In the genomic region with DNA sequence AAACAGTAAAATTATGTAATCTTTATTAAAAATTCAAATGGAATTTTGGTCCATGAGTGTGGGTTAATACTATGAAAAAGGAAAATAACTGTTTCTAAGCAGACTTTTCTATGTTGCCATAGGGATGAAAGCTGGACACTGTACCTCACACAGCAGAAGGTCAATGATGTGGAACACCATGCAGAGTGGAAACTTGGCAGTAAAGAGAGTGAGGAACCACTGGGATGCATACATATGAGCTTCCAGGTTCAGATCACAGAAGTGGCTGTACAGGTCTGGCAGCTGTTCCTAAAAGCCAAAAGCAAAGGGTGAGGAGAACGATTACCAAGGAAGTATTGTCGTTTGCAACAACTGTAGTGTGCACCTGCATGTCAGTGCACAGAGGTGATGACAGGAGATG, we compare ENCODE assay signal across 26 mouse cellular contexts.
DNase-seq lines count a peak whose midpoint lies in the region; ATAC-seq lines count a peak whose summit lies in the region.
"Had no signal": no experiment of that assay in that cellular context is flagged by ENCODE, and none has a peak within 500 bp of the region (broad histone marks: within the 10 kb centered on the region; RNA-seq: fewer than 3 reads in every experiment).

No protein-coding gene starts in this region.

- H3K4me2 ChIP-seq in hindbrain, embryonic 13.5 days, result no peak overlapping the region
- no peak overlapping the region for H3K4me2 ChIP-seq in hindbrain, embryonic 12.5 days (replicated peaks)
- no peak overlapping the region for H3K4me2 ChIP-seq in kidney, embryonic 16.5 days (replicated peaks; ENCODE audit: low read depth, low read length)
- H3K4me2 ChIP-seq: heart, embryonic 11.5 days; kidney, embryonic 15.5 days; limb, embryonic 13.5 days; liver, embryonic 11.5 days; lung, embryonic 15.5 days; midbrain, embryonic 12.5 days had no signal

- no peak for DNase-seq in kidney, postnatal 4 days
- peak; percentile 30 for DNase-seq in A20 (ENCODE audit: low read depth, low spot score)
- peak; percentile 3 for DNase-seq in brain, embryonic 18.5 days (ENCODE audit: low read depth, low spot score)
- no peak for DNase-seq in cerebellum, adult 9-10 months
- DNase-seq in thymus, postnatal 10 days (ENCODE audit: low spot score in 2 of 2), result no peak
- DNase-seq: adrenal gland, postnatal 25 days; cerebellum, adult 2 months; cerebellum, postnatal 25 days; gastrocnemius, postnatal 25 days; heart, postnatal 4 days; thymus, adult 2 months; thymus, postnatal 4 days had no signal

- no peaks in the 10 kb centered on the region for H3K27me3 ChIP-seq in hindbrain, embryonic 13.5 days
- no peaks in the 10 kb centered on the region for H3K27me3 ChIP-seq in hindbrain, embryonic 12.5 days
- no peaks in the 10 kb centered on the region for H3K27me3 ChIP-seq in kidney, embryonic 16.5 days (ENCODE audit: insufficient read depth, low read length)
- H3K27me3 ChIP-seq: kidney, embryonic 15.5 days; limb, embryonic 13.5 days; lung, embryonic 15.5 days; megakaryocyte, embryonic 14.5 days; midbrain, embryonic 12.5 days had no signal

- peak; percentile 46; the same call in 1 of the 2 replicates for ATAC-seq in hindbrain, embryonic 13.5 days (ENCODE audit: low FRiP score)
- ATAC-seq in hindbrain, embryonic 12.5 days (ENCODE audit: low FRiP score), result no peak
- ATAC-seq in kidney, embryonic 16.5 days (ENCODE audit: low FRiP score, low TSS enrichment), result peak; percentile 65; the same call in 1 of the 2 replicates
- ATAC-seq: CD4-positive, CD25-positive, alpha-beta regulatory T cell, adult 4 months; forebrain, embryonic 14.5 days had no signal

- no peak overlapping the region for H3K4me3 ChIP-seq in hindbrain, embryonic 13.5 days
- no peak overlapping the region for H3K4me3 ChIP-seq in hindbrain, embryonic 12.5 days
- no peak overlapping the region for H3K4me3 ChIP-seq in kidney, embryonic 16.5 days (ENCODE audit: low read length)
- H3K4me3 ChIP-seq: kidney, embryonic 15.5 days; layer of hippocampus, adult 2 months; left cerebral cortex, adult 2 months; limb, embryonic 13.5 days; lung, embryonic 15.5 days; megakaryocyte, embryonic 14.5 days; midbrain, embryonic 12.5 days had no signal

- H3K9ac ChIP-seq in hindbrain, embryonic 13.5 days, result no peak overlapping the region
- no peak overlapping the region for H3K9ac ChIP-seq in hindbrain, embryonic 12.5 days
- no peak overlapping the region for H3K9ac ChIP-seq in kidney, embryonic 16.5 days (replicated peaks; ENCODE audit: low read length)
- H3K9ac ChIP-seq: kidney, embryonic 15.5 days; limb, embryonic 13.5 days; lung, embryonic 15.5 days; midbrain, embryonic 12.5 days had no signal

- no peaks in the 10 kb centered on the region for H3K4me1 ChIP-seq in hindbrain, embryonic 13.5 days (replicated peaks)
- no peaks in the 10 kb centered on the region for H3K4me1 ChIP-seq in hindbrain, embryonic 12.5 days
- H3K4me1 ChIP-seq in kidney, embryonic 16.5 days (ENCODE audit: insufficient read depth, low read length), result no peaks in the 10 kb centered on the region
- H3K4me1 ChIP-seq: kidney, embryonic 15.5 days; limb, embryonic 13.5 days; lung, embryonic 15.5 days; midbrain, embryonic 12.5 days had no signal

- no peak overlapping the region for H3K27ac ChIP-seq in hindbrain, embryonic 13.5 days
- H3K27ac ChIP-seq in hindbrain, embryonic 12.5 days, result no peak overlapping the region
- H3K27ac ChIP-seq in kidney, embryonic 16.5 days (ENCODE audit: low read length), result no peak overlapping the region
- H3K27ac ChIP-seq: kidney, embryonic 15.5 days; layer of hippocampus, adult 2 months; left cerebral cortex, adult 2 months; limb, embryonic 13.5 days; lung, embryonic 15.5 days; midbrain, embryonic 12.5 days had no signal

- no peaks in the 10 kb centered on the region for H3K9me3 ChIP-seq in hindbrain, embryonic 13.5 days
- H3K9me3 ChIP-seq in hindbrain, embryonic 12.5 days (replicated peaks), result no peaks in the 10 kb centered on the region
- no peaks in the 10 kb centered on the region for H3K9me3 ChIP-seq in kidney, embryonic 16.5 days (ENCODE audit: low read length)
- H3K9me3 ChIP-seq: kidney, embryonic 15.5 days; limb, embryonic 13.5 days; lung, embryonic 15.5 days; megakaryocyte, embryonic 14.5 days; midbrain, embryonic 12.5 days had no signal

- 76% methylated on average over 2 of the region's 2 CpGs for WGBS in hindbrain, embryonic 13.5 days
- 91% methylated on average over 2 of the region's 2 CpGs for WGBS in hindbrain, embryonic 12.5 days
- 73% methylated on average over 2 of the region's 2 CpGs for WGBS in kidney, embryonic 16.5 days

- H3K36me3 ChIP-seq in hindbrain, embryonic 13.5 days, result no peaks in the 10 kb centered on the region
- H3K36me3 ChIP-seq in hindbrain, embryonic 12.5 days, result no peaks in the 10 kb centered on the region
- H3K36me3 ChIP-seq in kidney, embryonic 16.5 days (ENCODE audit: insufficient read depth, low read length), result no peaks in the 10 kb centered on the region
- H3K36me3 ChIP-seq: kidney, embryonic 15.5 days; limb, embryonic 13.5 days; lung, embryonic 15.5 days; midbrain, embryonic 12.5 days had no signal

Comparison
In these comparisons a context has a peak if more than half of its experiments do, and no peak if none do; other contexts are left out.
1. DNase-seq: peak in A20 (single experiment) and brain, embryonic 18.5 days (single experiment); none in kidney, postnatal 4 days (0 of 2), cerebellum, adult 9-10 months (single experiment) and thymus, postnatal 10 days (0 of 2).